Mouse (Mus musculus): ENCODE results near the gene Hirip3. TPM values are rescaled to one million over a fixed set of nuclear protein-coding genes. Genes with fewer than 3 reads are reported as not detected.
"Not testable (repeated sequence)": the region's sequence is repeated elsewhere in the genome, so short reads cannot be mapped to it uniquely, and the experiment has no call there.

The Hirip3 gene
- total RNA-seq, 4 experiments from 2014 or later = 4.1 to 9.6 (median 5.1) TPM

GRCm38 (mm10) chr7:126899781-126900180 lies 38.0 kb downstream of the Hirip3 start:
- not testable (repeated sequence) for DNase-seq (ENCODE audit: low spot score in 2 of 2)

- no peak for DNase-seq (ENCODE audit: low spot score in 2 of 2)
Observed at GRCm38 (mm10) chr7:126905590-126905989, 43.8 kb downstream of the Hirip3 start.

GRCm38 (mm10) chr7:126914844-126915243 lies 53.1 kb downstream of the Hirip3 start:
- DNase-seq (ENCODE audit: low spot score in 2 of 2) = no peak

Other genes with a start within 250 kb of the Hirip3 start
- 1 to 10 TPM; 3.5 to 6.7 (median 4.7) TPM for gene Nupr1, start 231.1 kb upstream of the Hirip3 start, total RNA-seq (2022)
- gene Sgf29, start 212.7 kb upstream of the Hirip3 start, total RNA-seq (2022) = 10 to 100 TPM; 26.7 to 43.5 (median 34.7) TPM
- 10 to 100 TPM in 2 of 4 experiments, 1 to 10 TPM in 2; 5.9 to 17.4 (median 10.6) TPM for gene Sult1a1, start 185.5 kb upstream of the Hirip3 start, total RNA-seq (2022)
- 10 to 100 TPM; 31.9 to 44.1 (median 39.4) TPM for gene Bola2, start 166.6 kb upstream of the Hirip3 start, total RNA-seq (2022)
- 1 to 10 TPM; 2.3 to 2.8 (median 2.6) TPM for gene Slx1b, start 166.2 kb upstream of the Hirip3 start, total RNA-seq (2022)
- 1 to 10 TPM; 1.3 to 5.9 (median 3.1) TPM for gene Coro1a, start 154.2 kb upstream of the Hirip3 start, total RNA-seq (2022)
- 10 to 100 TPM; 16.2 to 20.6 (median 18.6) TPM for gene Mapk3, start 102.4 kb upstream of the Hirip3 start, total RNA-seq (2022)
- gene Gdpd3, start 95.6 kb upstream of the Hirip3 start, total RNA-seq (2022) = under 1 TPM in 1 of 4 experiments, not detected in 3; 0.88 TPM
- gene Ypel3, start 85.0 kb upstream of the Hirip3 start, total RNA-seq (2022) = 100 to 1,000 TPM in 1 of 4 experiments, 10 to 100 TPM in 3; 91.2 to 105 (median 95.6) TPM
- under 1 TPM; 0.17 to 0.48 (median 0.40) TPM for gene Tbx6, start 80.5 kb upstream of the Hirip3 start, total RNA-seq (2022)
- gene Ppp4c, start 69.5 kb upstream of the Hirip3 start, total RNA-seq (2022) = 10 to 100 TPM; 23.1 to 26.0 (median 24.8) TPM
- gene Fam57b, start 64.3 kb upstream of the Hirip3 start, total RNA-seq (2022) = 10 to 100 TPM; 49.5 to 78.2 (median 66.4) TPM
- not detected for gene 4930451I11Rik, start 30.3 kb upstream of the Hirip3 start, total RNA-seq (2022)
- gene Doc2a, start 14.6 kb upstream of the Hirip3 start, total RNA-seq (2022) = not detected
- 10 to 100 TPM in 3 of 4 experiments, 1 to 10 TPM in 1; 10.0 to 11.1 (median 10.5) TPM for gene Ino80e, start 405 bp downstream of the Hirip3 start, total RNA-seq (2022)
- gene Taok2, start 22.7 kb downstream of the Hirip3 start, total RNA-seq (2022) = 10 to 100 TPM; 18.6 to 20.9 (median 20.0) TPM
- gene Tmem219, start 60.9 kb downstream of the Hirip3 start, total RNA-seq (2022) = 10 to 100 TPM in 3 of 4 experiments, 1 to 10 TPM in 1; 9.3 to 13.4 (median 12.0) TPM
- gene Kctd13, start 66.9 kb downstream of the Hirip3 start, total RNA-seq (2022) = 1 to 10 TPM; 1.2 to 4.0 (median 2.7) TPM
- not detected for gene Asphd1, start 87.6 kb downstream of the Hirip3 start, total RNA-seq (2022)
- 1 to 10 TPM in 1 of 4 experiments, under 1 TPM in 3; 0.19 to 1.1 (median 0.51) TPM for gene Sez6l2, start 88.6 kb downstream of the Hirip3 start, total RNA-seq (2022)
- gene Cdipt, start 113.9 kb downstream of the Hirip3 start, total RNA-seq (2022) = 10 to 100 TPM; 27.4 to 34.9 (median 33.3) TPM
- under 1 TPM in 1 of 4 experiments, not detected in 3; 0.24 TPM for gene Cdiptos, start 114.1 kb downstream of the Hirip3 start, total RNA-seq (2022)
- 10 to 100 TPM; 26.7 to 48.3 (median 34.8) TPM for gene Mvp, start 152.6 kb downstream of the Hirip3 start, total RNA-seq (2022)
- gene Pagr1b, start 154.5 kb downstream of the Hirip3 start, total RNA-seq (2022) = under 1 TPM in 1 of 4 experiments, not detected in 3; 0.67 TPM
- 10 to 100 TPM in 1 of 4 experiments, 1 to 10 TPM in 3; 1.3 to 17.6 (median 5.2) TPM for gene Pagr1a, start 155.4 kb downstream of the Hirip3 start, total RNA-seq (2022)
- gene Gm42742, start 159.1 kb downstream of the Hirip3 start, total RNA-seq (2022) = 10 to 100 TPM in 3 of 4 experiments, 1 to 10 TPM in 1; 4.0 to 20.7 (median 14.7) TPM
- gene Prrt2, start 159.2 kb downstream of the Hirip3 start, total RNA-seq (2022) = under 1 TPM in 3 of 4 experiments, not detected in 1; 0.31 to 0.72 (median 0.65) TPM
- gene Maz, start 165.1 kb downstream of the Hirip3 start, total RNA-seq (2022) = 10 to 100 TPM; 67.1 to 73.4 (median 72.5) TPM
- 1 to 10 TPM in 1 of 4 experiments, under 1 TPM in 1, not detected in 2; 0.82 to 1.8 TPM for gene Kif22, start 180.5 kb downstream of the Hirip3 start, total RNA-seq (2022)
- not detected for gene Zg16, start 225.4 kb downstream of the Hirip3 start, total RNA-seq (2022)
- gene AI467606, start 229.4 kb downstream of the Hirip3 start, total RNA-seq (2022) = under 1 TPM; 0.12 to 0.74 (median 0.25) TPM